Mouse (Mus musculus) lung, postnatal 0 days (tissue): Measurements from ENCODE around the gene Srsf10. TPM values are rescaled to one million over a fixed set of nuclear protein-coding genes. Genes with fewer than 3 reads are reported as not detected.

ENCODE experiments used
- ATAC-seq: fragments of 200-750 bp; cut with Nextera tagmentation; 2 replicates; pipeline ENCODE4 v1.8.0; 2017; ENCODE audit warnings: moderate library complexity
- DNase-seq: peaks from one replicate; pipeline ENCODE4 v3.0.0-alpha.2; 2016; ENCODE audit warnings: low spot score
- H3K27ac ChIP-seq: fragments of 300-500 bp; sonication (generic); 2 replicates; pipeline ENCODE4 v1.5.1; 2014; ENCODE audit warnings: antibody characterized with exemption, mild to moderate bottlenecking, low read length, mixed read lengths
- H3K27me3 ChIP-seq: fragments of 300-500 bp; sonication (generic); replicated peaks from 2 replicates; pipeline ENCODE4 v1.6.1; 2014; ENCODE audit warnings: low read length, mixed read lengths; ENCODE audit not compliant: insufficient read depth
- H3K36me3 ChIP-seq: fragments of 300-500 bp; sonication (generic); 2 replicates; pipeline ENCODE4 v1.6.1; 2014; ENCODE audit warnings: low read length, mixed read lengths; ENCODE audit not compliant: insufficient read depth
- H3K4me1 ChIP-seq: fragments of 300-500 bp; sonication (generic); 2 replicates; pipeline ENCODE4 v1.6.1; 2014; ENCODE audit warnings: antibody characterized with exemption, low read depth, low read length, mixed read lengths; ENCODE audit not compliant: insufficient read depth
- H3K4me2 ChIP-seq: fragments of 300-500 bp; sonication (generic); replicated peaks from 2 replicates; pipeline ENCODE4 v1.6.1; 2014; ENCODE audit warnings: low read depth, mild to moderate bottlenecking, low read length, moderate library complexity, mixed read lengths
- H3K4me3 ChIP-seq: fragments of 300-500 bp; sonication (generic); 2 replicates; pipeline ENCODE4 v1.5.1; 2014; ENCODE audit warnings: low read depth, low read length
- H3K9ac ChIP-seq: fragments of 300-500 bp; sonication (generic); replicated peaks from 2 replicates; pipeline ENCODE4 v1.6.1; 2014; ENCODE audit warnings: low read depth, mild to moderate bottlenecking
- H3K9me3 ChIP-seq: fragments of 300-500 bp; sonication (generic); 2 replicates; pipeline ENCODE4 v1.6.1; 2016; ENCODE audit warnings: low read length, mixed read lengths
- CTCF ChIP-seq: IDR thresholded peaks from 2 replicates; pipeline ENCODE4 v1.5.1; 2016; ENCODE audit warnings: antibody characterized with exemption, mild to moderate bottlenecking
- EP300 ChIP-seq: IDR thresholded peaks from 2 replicates; pipeline ENCODE4 v1.6.1; 2016; ENCODE audit warnings: antibody characterized with exemption, mild to moderate bottlenecking, control low read depth
- WGBS: fragments of 180-500 bp; shearing (Covaris S2); extraction: QIAGEN DNeasy Blood & Tissue Kit; methylation state at CpG from one replicate; pipeline ENCODE4 v1.1.7; 2014; 5-methylcytosine and 5-hydroxymethylcytosine counted together
- polyA plus RNA-seq: library from polyadenylated mRNA; unstranded; fragments of >200 nt; fragmentation: Nextera tagmentation; extraction: Ambion mirVana; gene quantifications from 2 replicates; pipeline ENCODE4 v1.2.1, GENCODE M21; 2015

The Srsf10 gene
- polyA plus RNA-seq, 1 experiment from 2014 or later = 153 TPM

GRCm38 (mm10) chr4:135904810-135905209 is 49.3 kb downstream of the Srsf10 start:
- ATAC-seq = no peak
- no peak for DNase-seq
- Histone ChIP-seq H3K27ac (no peak overlapping the region), H3K9me3 (no peaks in the 10 kb centered on the region), H3K36me3 (no peaks in the 10 kb centered on the region), H3K4me2 (no peak overlapping the region), H3K4me3 (no peak overlapping the region), H3K9ac (no peak overlapping the region), H3K4me1 (no peaks in the 10 kb centered on the region), H3K27me3 (no peaks in the 10 kb centered on the region)
- WGBS = 53% methylated on average over 1 of the region's 1 CpGs
- TF ChIP-seq EP300 = no peak
- TF ChIP-seq CTCF = no peak

GRCm38 (mm10) chr4:135906633-135907032 is 51.1 kb downstream of the Srsf10 start:
- Histone ChIP-seq H3K9ac (no peak overlapping the region), H3K4me3 (no peak overlapping the region), H3K27ac (no peak overlapping the region), H3K4me2 (no peak overlapping the region), H3K9me3 (no peaks in the 10 kb centered on the region), H3K4me1 (no peaks in the 10 kb centered on the region), H3K36me3 (no peaks in the 10 kb centered on the region), H3K27me3 (no peaks in the 10 kb centered on the region)
- DNase-seq = no peak
- ATAC-seq = no peak
- TF ChIP-seq CTCF (no peak), EP300 (no peak)
- WGBS = 23% methylated on average over 3 of the region's 3 CpGs

- no peaks in the 10 kb centered on the region for H3K36me3 ChIP-seq
- no peaks in the 10 kb centered on the region for H3K27me3 ChIP-seq
- H3K27ac ChIP-seq = no peak overlapping the region
- no peaks in the 10 kb centered on the region for H3K9me3 ChIP-seq
- 23% methylated on average over 13 of the region's 13 CpGs for WGBS
- no peak overlapping the region for H3K4me2 ChIP-seq
- H3K4me1 ChIP-seq = no peaks in the 10 kb centered on the region
- DNase-seq (no peak), ATAC-seq (no peak)
- no peak overlapping the region for H3K9ac ChIP-seq
- no peak for TF ChIP-seq EP300
- TF ChIP-seq CTCF = no peak
- no peak overlapping the region for H3K4me3 ChIP-seq
These were observed 53.9 kb downstream of the Srsf10 start for GRCm38 (mm10) chr4:135909326-135910066.

GRCm38 (mm10) chr4:135911531-135911930 is 56.0 kb downstream of the Srsf10 start:
- no peaks in the 10 kb centered on the region for H3K4me1 ChIP-seq
- H3K4me2 ChIP-seq = no peak overlapping the region
- H3K36me3 ChIP-seq = no peaks in the 10 kb centered on the region
- DNase-seq (peak; percentile 39), ATAC-seq (peak; percentile 93)
- H3K4me3 ChIP-seq = no peak overlapping the region
- no peaks in the 10 kb centered on the region for H3K27me3 ChIP-seq
- H3K27ac ChIP-seq = no peak overlapping the region
- WGBS = 49% methylated on average over 7 of the region's 7 CpGs
- H3K9ac ChIP-seq = no peak overlapping the region
- TF ChIP-seq EP300 (peak; percentile 50; the same call in 1 of the 2 replicates), CTCF (no peak)
- H3K9me3 ChIP-seq = no peaks in the 10 kb centered on the region

GRCm38 (mm10) chr4:135912164-135912563 is 56.6 kb downstream of the Srsf10 start:
- Histone ChIP-seq H3K36me3 (no peaks in the 10 kb centered on the region), H3K4me2 (no peak overlapping the region), H3K9me3 (no peaks in the 10 kb centered on the region), H3K9ac (no peak overlapping the region), H3K27me3 (no peaks in the 10 kb centered on the region), H3K27ac (no peak overlapping the region), H3K4me1 (no peaks in the 10 kb centered on the region), H3K4me3 (no peak overlapping the region)
- WGBS = 51% methylated on average over 3 of the region's 3 CpGs
- no peak for TF ChIP-seq CTCF
- TF ChIP-seq EP300 = no peak
- ATAC-seq = no peak
- no peak for DNase-seq

- TF ChIP-seq EP300 = no peak
- no peak for TF ChIP-seq CTCF
- Histone ChIP-seq H3K4me2 (no peak overlapping the region), H3K4me3 (no peak overlapping the region), H3K27me3 (no peaks in the 10 kb centered on the region), H3K9ac (no peak overlapping the region), H3K9me3 (no peaks in the 10 kb centered on the region), H3K36me3 (no peaks in the 10 kb centered on the region), H3K4me1 (no peaks in the 10 kb centered on the region), H3K27ac (no peak overlapping the region)
- ATAC-seq = no peak
- 50% methylated on average over 3 of the region's 3 CpGs for WGBS
- no peak for DNase-seq
These were observed 57.3 kb downstream of the Srsf10 start for GRCm38 (mm10) chr4:135912835-135913234.

- H3K27me3 ChIP-seq = no peaks in the 10 kb centered on the region
- H3K27ac ChIP-seq = no peak overlapping the region
- 53% methylated on average over 4 of the region's 4 CpGs for WGBS
- H3K36me3 ChIP-seq = no peaks in the 10 kb centered on the region
- ATAC-seq (no peak), DNase-seq (no peak)
- H3K4me1 ChIP-seq = no peaks in the 10 kb centered on the region
- H3K9ac ChIP-seq = no peak overlapping the region
- H3K9me3 ChIP-seq = no peaks in the 10 kb centered on the region
- no peak overlapping the region for H3K4me3 ChIP-seq
- H3K4me2 ChIP-seq = no peak overlapping the region
- TF ChIP-seq EP300 (no peak), CTCF (no peak)
These were observed 57.9 kb downstream of the Srsf10 start for GRCm38 (mm10) chr4:135913433-135913832.
